Mouse (Mus musculus): ENCODE measurements around the gene Gm45711. TPM values are rescaled to one million over a fixed set of nuclear protein-coding genes. Genes with fewer than 3 reads are reported as not detected.
A peak's percentile ranks its signal among the peaks of the same experiment; 100 is the strongest.

The Gm45711 gene
- polyA plus RNA-seq, 1 experiment from 2014 or later, result not detected

DNA sequence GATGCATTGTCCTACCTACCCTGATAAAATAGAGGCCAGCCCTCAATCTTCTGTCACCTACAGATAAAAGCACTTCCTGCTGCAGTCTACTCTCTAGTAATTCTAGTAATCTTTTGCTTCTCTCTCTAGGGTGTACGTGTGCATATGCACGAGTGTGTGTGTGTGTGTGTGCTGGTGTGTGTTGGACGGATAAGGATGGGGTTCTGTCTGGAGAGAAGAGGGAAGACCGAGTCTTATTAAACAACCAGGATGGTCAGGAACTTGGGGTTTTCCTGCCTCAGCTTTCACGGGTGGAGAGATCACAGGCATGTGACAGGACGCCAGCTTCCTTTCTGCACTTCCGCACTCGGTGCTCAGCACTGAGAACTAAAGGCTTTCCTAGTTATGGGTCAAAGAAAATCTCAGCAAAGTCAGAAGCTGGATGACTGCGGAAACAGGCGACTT lies 70.4 kb downstream of the Gm45711 start:
- no peak for ATAC-seq
- 91% methylated on average over 10 of the region's 10 CpGs for WGBS
- Histone ChIP-seq H3K9me3 (replicated peaks; ENCODE audit: control insufficient read depth, low read length) (no peaks in the 10 kb centered on the region), H3K36me3 (ENCODE audit: control insufficient read depth, insufficient read depth, low read length) (peaks cover 91% of the 10 kb centered on the region), H3K4me1 (ENCODE audit: control insufficient read depth, insufficient read depth, low read length) (no peaks in the 10 kb centered on the region), H3K27ac (ENCODE audit: low read depth, low read length) (no peak overlapping the region), H3K9ac (ENCODE audit: low read length) (no peak overlapping the region), H3K4me3 (ENCODE audit: low read depth, low read length) (no peak overlapping the region), H3K27me3 (replicated peaks; ENCODE audit: control insufficient read depth, insufficient read depth, low read length) (no peaks in the 10 kb centered on the region), H3K4me2 (ENCODE audit: low read length) (no peak overlapping the region)
- DNase-seq (ENCODE audit: low spot score), result no peak

DNA sequence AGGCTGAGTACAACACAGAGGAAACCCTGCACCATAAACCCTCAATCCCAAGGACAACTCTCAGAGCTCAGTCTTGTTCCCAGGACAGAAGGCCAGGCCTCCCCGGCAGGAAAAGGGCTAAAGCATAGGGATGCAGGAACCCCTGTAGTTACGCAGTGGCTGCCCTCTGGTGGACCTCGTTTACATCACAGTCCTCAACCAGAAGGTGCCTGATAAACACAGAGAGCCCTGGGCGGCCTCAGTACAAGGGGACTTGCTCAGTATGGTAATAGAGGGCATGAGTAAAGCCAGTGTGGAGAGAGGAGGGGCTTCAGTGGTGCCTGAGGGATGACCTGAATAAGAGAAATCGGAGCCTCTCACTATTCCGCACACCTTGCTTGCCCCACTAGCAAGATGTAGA lies 75.3 kb downstream of the Gm45711 start:
- no peak for ATAC-seq
- Histone ChIP-seq H3K27ac (ENCODE audit: low read depth, low read length) (no peak overlapping the region), H3K9ac (ENCODE audit: low read length) (no peak overlapping the region), H3K9me3 (replicated peaks; ENCODE audit: control insufficient read depth, low read length) (no peaks in the 10 kb centered on the region), H3K4me2 (ENCODE audit: low read length) (no peak overlapping the region), H3K4me1 (ENCODE audit: control insufficient read depth, insufficient read depth, low read length) (no peaks in the 10 kb centered on the region), H3K4me3 (ENCODE audit: low read depth, low read length) (no peak overlapping the region), H3K36me3 (ENCODE audit: control insufficient read depth, insufficient read depth, low read length) (peaks cover 94% of the 10 kb centered on the region), H3K27me3 (replicated peaks; ENCODE audit: control insufficient read depth, insufficient read depth, low read length) (no peaks in the 10 kb centered on the region)
- 51% methylated on average over 6 of the region's 6 CpGs for WGBS
- DNase-seq (ENCODE audit: low spot score), result peak; percentile 13

DNA sequence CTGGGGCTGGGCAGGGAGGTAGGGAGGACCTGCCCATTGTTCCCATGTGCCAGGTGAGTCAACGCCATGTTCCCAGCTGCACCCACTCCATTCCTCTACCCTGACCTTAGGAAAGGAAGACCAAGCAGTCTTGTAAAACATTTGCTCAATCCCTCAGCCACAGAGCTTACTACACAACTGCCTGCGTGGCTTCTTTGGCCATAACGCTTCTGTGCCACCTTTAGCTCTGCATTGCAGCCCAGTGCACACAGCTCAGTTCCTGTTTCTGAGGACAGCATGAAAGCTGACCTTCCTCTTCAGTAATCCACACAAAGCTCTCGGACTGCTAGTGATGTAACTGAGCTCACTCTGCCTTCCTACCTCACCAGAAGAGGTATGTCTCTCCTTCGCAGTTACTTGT lies 77.0 kb downstream of the Gm45711 start:
- Histone ChIP-seq H3K4me3 (ENCODE audit: low read depth, low read length) (no peak overlapping the region), H3K36me3 (ENCODE audit: control insufficient read depth, insufficient read depth, low read length) (peaks cover 93% of the 10 kb centered on the region), H3K27me3 (replicated peaks; ENCODE audit: control insufficient read depth, insufficient read depth, low read length) (no peaks in the 10 kb centered on the region), H3K4me2 (ENCODE audit: low read length) (no peak overlapping the region), H3K4me1 (ENCODE audit: control insufficient read depth, insufficient read depth, low read length) (no peaks in the 10 kb centered on the region), H3K9me3 (replicated peaks; ENCODE audit: control insufficient read depth, low read length) (no peaks in the 10 kb centered on the region), H3K9ac (ENCODE audit: low read length) (no peak overlapping the region), H3K27ac (ENCODE audit: low read depth, low read length) (no peak overlapping the region)
- 92% methylated on average over 5 of the region's 5 CpGs for WGBS
- DNase-seq (ENCODE audit: low spot score) (no peak), ATAC-seq (no peak)

DNA sequence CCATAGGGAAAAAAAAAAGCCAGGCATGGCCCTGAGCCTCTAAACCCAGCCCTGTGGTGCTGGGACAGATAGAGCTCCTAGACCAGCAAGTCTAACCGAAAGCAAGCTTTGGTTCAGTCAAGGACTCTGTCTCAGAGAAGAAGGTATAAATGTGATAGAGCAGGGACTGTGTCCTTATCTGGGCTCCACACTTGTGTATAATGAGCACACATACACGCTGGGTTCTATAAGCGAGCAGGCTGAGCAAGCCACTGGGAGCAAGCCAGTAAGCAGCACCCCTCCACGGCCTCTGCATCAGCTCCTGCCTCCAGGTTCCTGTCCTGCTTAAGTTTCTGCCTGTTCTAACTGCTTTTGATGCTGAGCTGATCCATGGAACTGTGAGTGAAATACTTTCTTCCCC lies 77.8 kb downstream of the Gm45711 start:
- WGBS, result 98% methylated on average over 4 of the region's 4 CpGs
- ATAC-seq, result no peak
- no peaks in the 10 kb centered on the region for H3K4me1 ChIP-seq (ENCODE audit: control insufficient read depth, insufficient read depth, low read length)

More for the DNA sequence above, 77.8 kb downstream of the Gm45711 start:
- Histone ChIP-seq H3K36me3 (ENCODE audit: control insufficient read depth, insufficient read depth, low read length) (peaks cover 95% of the 10 kb centered on the region), H3K4me3 (ENCODE audit: low read depth, low read length) (no peak overlapping the region), H3K9me3 (replicated peaks; ENCODE audit: control insufficient read depth, low read length) (no peaks in the 10 kb centered on the region), H3K9ac (ENCODE audit: low read length) (no peak overlapping the region), H3K4me2 (ENCODE audit: low read length) (no peak overlapping the region), H3K27me3 (replicated peaks; ENCODE audit: control insufficient read depth, insufficient read depth, low read length) (no peaks in the 10 kb centered on the region), H3K27ac (ENCODE audit: low read depth, low read length) (no peak overlapping the region)
- DNase-seq (ENCODE audit: low spot score), result no peak

Other genes starting within 250 kb of the Gm45711 start
- gene Cdh5, start 208.5 kb downstream of the Gm45711 start, polyA plus RNA-seq (2014; fragmentation: Nextera tagmentation; extraction: Ambion mirVana), result 13.6 and 13.7 TPM in 2 replicates
- gene Bean1, start 139.6 kb downstream of the Gm45711 start, polyA plus RNA-seq (2014; fragmentation: Nextera tagmentation; extraction: Ambion mirVana), result 1.8 and 2.3 TPM in 2 replicates
- 47.0 and 47.1 TPM in 2 replicates for gene Tk2, start 61.5 kb downstream of the Gm45711 start, polyA plus RNA-seq (2014; fragmentation: Nextera tagmentation; extraction: Ambion mirVana)
- gene Cklf, start 59.2 kb downstream of the Gm45711 start, polyA plus RNA-seq (2014; fragmentation: Nextera tagmentation; extraction: Ambion mirVana), result 22.2 and 26.8 TPM in 2 replicates
- not detected in 2 replicates for gene Cmtm2a, start 16.9 kb downstream of the Gm45711 start, polyA plus RNA-seq (2014; fragmentation: Nextera tagmentation; extraction: Ambion mirVana)
- gene Cmtm1, start 64 bp upstream of the Gm45711 start, polyA plus RNA-seq (2014; fragmentation: Nextera tagmentation; extraction: Ambion mirVana), result not detected in 2 replicates
- not detected in 2 replicates for gene Gm11020, start 11.5 kb upstream of the Gm45711 start, polyA plus RNA-seq (2014; fragmentation: Nextera tagmentation; extraction: Ambion mirVana)
- gene Cmtm2b, start 12.1 kb upstream of the Gm45711 start, polyA plus RNA-seq (2014; fragmentation: Nextera tagmentation; extraction: Ambion mirVana), result not detected in 2 replicates
- 37.5 and 38.8 TPM in 2 replicates for gene Cmtm3, start 29.3 kb upstream of the Gm45711 start, polyA plus RNA-seq (2014; fragmentation: Nextera tagmentation; extraction: Ambion mirVana)
- 3.5 and 3.7 TPM in 2 replicates for gene Cmtm4, start 85.7 kb upstream of the Gm45711 start, polyA plus RNA-seq (2014; fragmentation: Nextera tagmentation; extraction: Ambion mirVana)
- gene Dync1li2, start 133.0 kb upstream of the Gm45711 start, polyA plus RNA-seq (2014; fragmentation: Nextera tagmentation; extraction: Ambion mirVana), result 61.1 and 74.0 TPM in 2 replicates
- gene Terb1, start 199.8 kb upstream of the Gm45711 start, polyA plus RNA-seq (2014; fragmentation: Nextera tagmentation; extraction: Ambion mirVana), result 0.12 and 0.15 TPM in 2 replicates
- 130 and 135 TPM in 2 replicates for gene Nae1, start 224.6 kb upstream of the Gm45711 start, polyA plus RNA-seq (2014; fragmentation: Nextera tagmentation; extraction: Ambion mirVana)
- 1.1 and 1.2 TPM in 2 replicates for gene Car7, start 224.6 kb upstream of the Gm45711 start, polyA plus RNA-seq (2014; fragmentation: Nextera tagmentation; extraction: Ambion mirVana)

All from forebrain, embryonic 14.5 days (tissue).